Mouse (Mus musculus) intestine, embryonic 15.5 days (tissue): ENCODE data around the gene Cdh24. TPM values are rescaled to one million over a fixed set of nuclear protein-coding genes. Genes with fewer than 3 reads are reported as not detected.
A peak's percentile ranks its signal among the peaks of the same experiment; 100 is the strongest.

Experiments
- ATAC-seq: fragments of 200-750 bp; cut with Nextera tagmentation; 2 replicates; pipeline ENCODE4 v1.8.0; 2017; ENCODE audit warnings: moderate TSS enrichment, moderate library complexity
- H3K27ac ChIP-seq: fragments of 300-500 bp; sonication (generic); 2 replicates; pipeline ENCODE4 v1.5.1; 2015; ENCODE audit warnings: mild to moderate bottlenecking, inconsistent platforms
- H3K27me3 ChIP-seq: fragments of 300-500 bp; sonication (generic); replicated peaks from 2 replicates; pipeline ENCODE4 v1.6.1; 2015; ENCODE audit warnings: inconsistent platforms
- H3K36me3 ChIP-seq: fragments of 300-500 bp; sonication (generic); 2 replicates; pipeline ENCODE4 v1.6.1; 2015; ENCODE audit warnings: inconsistent platforms
- H3K4me1 ChIP-seq: fragments of 300-500 bp; sonication (generic); replicated peaks from 2 replicates; pipeline ENCODE4 v1.6.1; 2015; ENCODE audit warnings: inconsistent platforms
- H3K4me2 ChIP-seq: fragments of 300-500 bp; sonication (generic); replicated peaks from 2 replicates; pipeline ENCODE4 v1.6.1; 2015; ENCODE audit warnings: mild to moderate bottlenecking, inconsistent platforms
- H3K4me3 ChIP-seq: fragments of 300-500 bp; sonication (generic); replicated peaks from 2 replicates; pipeline ENCODE4 v1.5.1; 2015; ENCODE audit warnings: inconsistent platforms
- H3K9ac ChIP-seq: fragments of 300-500 bp; sonication (generic); 2 replicates; pipeline ENCODE4 v1.6.1; 2015; ENCODE audit warnings: inconsistent platforms
- H3K9me3 ChIP-seq: fragments of 300-500 bp; sonication (generic); 2 replicates; pipeline ENCODE4 v1.6.1; 2016; ENCODE audit warnings: inconsistent platforms
- WGBS: fragments of 180-500 bp; shearing (Covaris S2); methylation state at CpG from one replicate; pipeline ENCODE4 v1.1.7; 2015; 5-methylcytosine and 5-hydroxymethylcytosine counted together
- microRNA counts: library from miRNA; unstranded; fragments of <30 nt; microRNA quantifications from one replicate; lab custom pipeline; 2016
- polyA plus RNA-seq: library from polyadenylated mRNA; unstranded; fragments of >200 nt; fragmentation: Nextera tagmentation; extraction: Ambion mirVana; gene quantifications from 2 replicates; pipeline ENCODE4 v1.2.1, GENCODE M21; 2015

Gene Cdh24
- polyA plus RNA-seq, 1 experiment from 2014 or later = 3.0 TPM

- peaks cover 8% of the 10 kb centered on the region; the same call in 1 of the 2 replicates for H3K4me1 ChIP-seq
- H3K9me3 ChIP-seq = no peaks in the 10 kb centered on the region
- WGBS = 77% methylated on average over 7 of the region's 7 CpGs
- 0 out of 2 replicates have a peak, but pooled peaks cover 9% of the 10 kb centered on the region for H3K36me3 ChIP-seq
- no peaks in the 10 kb centered on the region for H3K27me3 ChIP-seq
- no peak overlapping the region for H3K9ac ChIP-seq
- H3K4me2 ChIP-seq = no peak overlapping the region
- no peak for ATAC-seq
- H3K27ac ChIP-seq = no peak overlapping the region
- H3K4me3 ChIP-seq = no peak overlapping the region
These were observed 44.1 kb downstream of the Cdh24 start for GRCm38 (mm10) chr14:54597084-54597483.

GRCm38 (mm10) chr14:54594631-54595414, 46.3 kb downstream of the Cdh24 start:
- peaks cover 8% of the 10 kb centered on the region; the same call in 1 of the 2 replicates for H3K4me1 ChIP-seq
- H3K27me3 ChIP-seq = no peaks in the 10 kb centered on the region
- WGBS = 71% methylated on average over 28 of the region's 28 CpGs
- H3K9ac ChIP-seq = no peak overlapping the region
- no peak overlapping the region for H3K27ac ChIP-seq
- no peaks in the 10 kb centered on the region for H3K9me3 ChIP-seq
- H3K4me2 ChIP-seq = no peak overlapping the region
- 0 out of 2 replicates have a peak, but pooled peaks cover 9% of the 10 kb centered on the region for H3K36me3 ChIP-seq
- no peak overlapping the region for H3K4me3 ChIP-seq
- no peak for ATAC-seq

GRCm38 (mm10) chr14:54594055-54594454, 47.1 kb downstream of the Cdh24 start:
- Histone ChIP-seq H3K9ac (no peak overlapping the region), H3K27me3 (no peaks in the 10 kb centered on the region), H3K36me3 (0 out of 2 replicates have a peak, but pooled peaks cover 9% of the 10 kb centered on the region), H3K4me3 (no peak overlapping the region), H3K4me1 (peaks cover 8% of the 10 kb centered on the region; the same call in 1 of the 2 replicates), H3K27ac (no peak overlapping the region), H3K4me2 (no peak overlapping the region), H3K9me3 (no peaks in the 10 kb centered on the region)
- ATAC-seq = no peak
- WGBS = 87% methylated on average over 3 of the region's 3 CpGs

- H3K4me2 ChIP-seq = no peak overlapping the region
- no peak overlapping the region for H3K9ac ChIP-seq
- H3K9me3 ChIP-seq = no peaks in the 10 kb centered on the region
- H3K27me3 ChIP-seq = no peaks in the 10 kb centered on the region
- no peak overlapping the region for H3K4me3 ChIP-seq
- WGBS = 44% methylated on average over 10 of the region's 10 CpGs
- H3K4me1 ChIP-seq = peaks cover 8% of the 10 kb centered on the region; the same call in 1 of the 2 replicates
- peak; percentile 51; the same call in 1 of the 2 replicates for ATAC-seq
- peak overlapping the region; percentile 51; the same call in 1 of the 2 replicates for H3K27ac ChIP-seq
- H3K36me3 ChIP-seq = 0 out of 2 replicates have a peak, but pooled peaks cover 9% of the 10 kb centered on the region
These were observed 48.7 kb downstream of the Cdh24 start for GRCm38 (mm10) chr14:54592319-54592934.

GRCm38 (mm10) chr14:54591056-54591455, 50.1 kb downstream of the Cdh24 start:
- H3K36me3 ChIP-seq = 0 out of 2 replicates have a peak, but pooled peaks cover 9% of the 10 kb centered on the region
- H3K9me3 ChIP-seq = no peaks in the 10 kb centered on the region
- WGBS = 92% methylated on average over 16 of the region's 16 CpGs
- no peak overlapping the region for H3K4me3 ChIP-seq
- H3K9ac ChIP-seq = no peak overlapping the region
- no peak overlapping the region for H3K27ac ChIP-seq
- H3K4me1 ChIP-seq = peaks cover 8% of the 10 kb centered on the region; the same call in 1 of the 2 replicates
- no peak for ATAC-seq
- no peak overlapping the region for H3K4me2 ChIP-seq
- H3K27me3 ChIP-seq = no peaks in the 10 kb centered on the region

GRCm38 (mm10) chr14:54583681-54584338, 57.4 kb downstream of the Cdh24 start:
- no peak overlapping the region for H3K4me2 ChIP-seq
- WGBS = 33% methylated on average over 7 of the region's 7 CpGs

GRCm38 (mm10) chr14:54582536-54582935, 58.6 kb downstream of the Cdh24 start:
- no peak overlapping the region for H3K27ac ChIP-seq
- no peak overlapping the region for H3K4me2 ChIP-seq
- ATAC-seq = no peak
- H3K9ac ChIP-seq = no peak overlapping the region
- WGBS = 82% methylated on average over 9 of the region's 9 CpGs
- H3K36me3 ChIP-seq = no peaks in the 10 kb centered on the region
- H3K9me3 ChIP-seq = no peaks in the 10 kb centered on the region
- H3K4me3 ChIP-seq = no peak overlapping the region
- H3K4me1 ChIP-seq = peaks cover 7% of the 10 kb centered on the region; the same call in 1 of the 2 replicates
- no peaks in the 10 kb centered on the region for H3K27me3 ChIP-seq

More at GRCm38 (mm10) chr14:54583681-54584338, 57.4 kb downstream of the Cdh24 start:
- ATAC-seq = peak; percentile 68
- Histone ChIP-seq H3K36me3 (no peaks in the 10 kb centered on the region), H3K4me3 (no peak overlapping the region), H3K27me3 (no peaks in the 10 kb centered on the region), H3K27ac (peak overlapping the region; percentile 48; the same call in 1 of the 2 replicates), H3K9me3 (no peaks in the 10 kb centered on the region), H3K9ac (no peak overlapping the region), H3K4me1 (0 out of 2 replicates have a peak, but pooled peaks cover 3% of the 10 kb centered on the region)

MicroRNAs encoded within 50 kb of the gene (microRNA counts, 519-probe panel; counts per million panel counts)
- microRNA mmu-miR-686 (lab: Ali Mortazavi, UCI) = 97.1 counts per million, percentile 29 among the panel's probes with 10 or more counts

Other genes with a start within 250 kb of the Cdh24 start
- 51.0 and 56.3 TPM in 2 replicates for gene Slc7a7, start 223.6 kb downstream of the Cdh24 start, polyA plus RNA-seq
- gene Mrpl52, start 214.5 kb downstream of the Cdh24 start, polyA plus RNA-seq = 270 and 308 TPM in 2 replicates
- gene Mmp14, start 209.8 kb downstream of the Cdh24 start, polyA plus RNA-seq = 110 and 112 TPM in 2 replicates
- 57.2 and 60.6 TPM in 2 replicates for gene Lrp10, start 177.2 kb downstream of the Cdh24 start, polyA plus RNA-seq
- 1.6 and 1.9 TPM in 2 replicates for gene Rem2, start 165.3 kb downstream of the Cdh24 start, polyA plus RNA-seq
- 78.0 and 80.0 TPM in 2 replicates for gene Prmt5, start 123.8 kb downstream of the Cdh24 start, polyA plus RNA-seq
- gene Haus4, start 86.7 kb downstream of the Cdh24 start, polyA plus RNA-seq = 53.9 and 57.2 TPM in 2 replicates
- gene Ajuba, start 63.8 kb downstream of the Cdh24 start, polyA plus RNA-seq = 18.2 and 19.0 TPM in 2 replicates
- 6.0 and 8.2 TPM in 2 replicates for gene 4931414P19Rik, start 35.4 kb downstream of the Cdh24 start, polyA plus RNA-seq
- gene Psmb5, start 23.3 kb downstream of the Cdh24 start, polyA plus RNA-seq = 360 and 408 TPM in 2 replicates
- gene Psmb11, start 19.9 kb downstream of the Cdh24 start, polyA plus RNA-seq = not detected in 2 replicates
- gene Gm17606, start 412 bp downstream of the Cdh24 start, polyA plus RNA-seq = not detected in 2 replicates
- gene 1700123O20Rik, start 44.9 kb upstream of the Cdh24 start, polyA plus RNA-seq = 83.7 and 84.8 TPM in 2 replicates
- 105 and 107 TPM in 2 replicates for gene Acin1, start 45.6 kb upstream of the Cdh24 start, polyA plus RNA-seq
- gene Gm29776, start 57.5 kb upstream of the Cdh24 start, polyA plus RNA-seq = 0.11 and 0.15 TPM in 2 replicates
- 0.19 and 0.21 TPM in 2 replicates for gene Cebpe, start 70.8 kb upstream of the Cdh24 start, polyA plus RNA-seq
- 30.9 and 33.0 TPM in 2 replicates for gene Slc7a8, start 140.6 kb upstream of the Cdh24 start, polyA plus RNA-seq
- gene Rnf212b, start 172.8 kb upstream of the Cdh24 start, polyA plus RNA-seq = not detected in 2 replicates
- 6.2 and 6.9 TPM in 2 replicates for gene Homez, start 229.6 kb upstream of the Cdh24 start, polyA plus RNA-seq
- 2.3 TPM in 2 replicates for gene Ppp1r3e, start 236.2 kb upstream of the Cdh24 start, polyA plus RNA-seq
- gene Bcl2l2, start 242.0 kb upstream of the Cdh24 start, polyA plus RNA-seq = 3.6 and 4.7 TPM in 2 replicates
- 0.34 and 0.35 TPM in 2 replicates for gene Gm20521, start 242.1 kb upstream of the Cdh24 start, polyA plus RNA-seq